Mouse (Mus musculus) testis, postnatal 14 days (tissue): Measurements from ENCODE around the gene Amn.
A peak's percentile ranks its signal among the peaks of the same experiment; 100 is the strongest.

Experiments
- DNase-seq: peaks from one replicate; pipeline ENCODE4 v3.0.0; 2021; ENCODE audit warnings: low spot score

The Amn gene

DNA sequence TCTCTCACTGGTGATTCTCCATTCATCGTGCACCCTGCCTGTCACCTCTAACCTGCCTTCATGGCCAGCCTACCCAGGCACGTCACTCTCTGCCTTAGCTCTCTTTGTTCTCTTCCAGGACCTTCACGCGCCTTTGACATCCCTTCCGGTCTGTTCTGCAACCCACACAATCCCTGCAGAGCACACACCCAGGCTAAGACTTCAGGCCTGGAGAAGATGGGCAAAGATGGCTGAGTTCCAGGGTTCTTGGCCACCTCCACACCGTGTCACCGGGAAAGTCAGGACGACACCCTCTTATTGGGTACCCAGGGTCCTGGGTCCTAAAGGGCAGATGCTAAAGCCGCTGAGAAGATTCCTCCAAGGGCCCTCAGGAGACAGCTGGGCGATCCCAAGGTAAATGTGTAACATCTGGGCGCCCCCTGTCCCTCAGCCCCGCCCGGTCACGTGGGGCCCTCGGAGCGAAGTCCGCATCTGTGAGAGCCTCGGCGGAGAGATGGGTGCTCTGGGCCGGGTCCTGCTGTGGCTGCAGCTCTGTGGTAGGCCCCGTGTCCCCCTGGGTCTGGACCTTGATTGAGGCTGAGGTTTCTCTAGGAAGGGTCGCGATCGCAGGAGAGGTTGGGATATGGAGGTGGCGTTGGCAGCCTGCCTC is at the start of gene Amn:
Gene Amn (plus strand): TSS at position 467 of the 649 bp plus-strand sequence.
- DNase-seq: no peak

DNA sequence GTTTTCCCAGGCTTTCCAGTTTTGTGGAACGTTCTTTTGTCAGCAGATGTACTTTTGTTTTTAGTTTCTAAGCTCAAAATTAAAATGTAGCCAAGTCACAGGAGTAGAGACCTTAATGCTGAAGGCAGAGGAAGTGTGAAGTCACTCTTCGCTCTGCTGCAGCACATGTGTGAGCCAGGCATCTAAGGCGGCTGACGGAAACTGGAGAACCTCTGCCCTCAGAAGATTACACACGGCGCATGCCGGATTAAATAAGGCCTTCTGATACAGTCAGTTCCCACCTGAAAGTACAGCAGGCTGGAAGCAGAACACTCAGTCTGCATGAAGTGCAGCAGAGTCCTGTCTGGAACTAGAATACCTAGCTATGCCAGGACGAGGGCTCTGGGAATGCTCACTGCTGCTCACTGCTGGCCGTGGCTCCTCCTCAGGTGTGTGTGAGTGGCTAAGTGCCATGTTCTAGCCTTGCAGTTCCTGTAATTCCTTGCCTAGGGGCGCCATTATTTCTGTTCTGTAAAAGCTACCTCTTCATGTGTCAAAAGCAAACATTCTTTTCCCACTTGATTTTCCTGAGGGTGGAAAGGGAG is 45.6 kb upstream of the Amn start:
- DNase-seq: no peak

DNA sequence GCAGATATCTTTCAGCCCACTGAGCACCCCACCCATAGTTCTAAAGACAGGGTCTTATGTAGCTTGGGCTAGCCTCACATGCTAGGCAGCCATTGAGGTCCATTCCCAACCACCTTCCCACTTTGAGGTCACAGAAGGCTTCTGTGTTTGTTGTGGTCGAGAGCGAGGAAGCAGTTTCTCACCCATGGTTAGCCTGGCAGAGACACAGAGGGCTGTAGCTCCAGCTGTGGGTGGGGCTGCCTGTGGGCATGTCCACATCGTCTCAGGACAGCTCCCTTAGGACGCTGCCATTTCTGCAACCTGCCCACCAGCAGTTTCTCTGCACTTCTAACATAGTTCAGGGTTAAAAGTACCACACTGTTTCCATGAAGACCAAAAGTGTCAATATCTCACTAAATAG is 43.5 kb upstream of the Amn start:
- DNase-seq: no peak

DNA sequence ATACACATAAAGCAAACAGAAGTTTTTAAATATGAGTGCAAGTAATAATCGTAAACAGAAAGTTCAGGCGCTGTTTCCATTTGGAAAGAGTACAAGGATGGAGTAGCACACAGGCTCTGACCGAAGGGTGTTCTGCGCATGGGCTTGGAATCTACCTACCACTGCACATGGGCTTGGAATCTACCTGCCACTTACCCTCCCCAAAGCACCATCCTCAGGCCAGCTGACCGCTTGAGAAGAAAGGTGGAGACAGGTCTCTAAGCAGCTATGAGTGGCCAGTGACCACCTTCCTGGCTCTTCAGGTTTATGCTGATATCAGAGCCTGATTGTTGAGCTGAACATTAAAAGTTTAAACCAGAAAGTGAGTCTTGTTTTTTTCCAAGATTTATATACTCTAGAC is 42.4 kb upstream of the Amn start:
- no peak for DNase-seq

DNA sequence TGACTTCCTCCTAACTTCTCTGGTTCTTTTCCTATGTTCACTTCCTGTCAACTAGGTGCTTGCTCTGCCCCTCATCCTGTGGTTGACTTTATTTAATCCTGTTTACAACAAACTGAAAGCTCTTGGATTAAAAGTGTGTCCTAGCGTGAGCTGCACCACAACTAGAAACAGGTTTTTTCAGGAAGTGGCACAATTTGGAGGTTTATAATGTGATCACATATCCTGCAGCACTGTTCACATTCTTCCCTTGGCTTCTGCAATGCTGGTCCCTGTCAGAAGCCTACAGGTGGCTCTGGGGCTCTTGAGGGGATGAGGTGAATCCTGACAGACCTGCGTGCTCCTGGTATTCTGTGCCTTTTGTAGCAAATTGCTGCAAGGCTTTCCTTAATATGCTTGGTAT is 40.1 kb upstream of the Amn start:
- no peak for DNase-seq

DNA sequence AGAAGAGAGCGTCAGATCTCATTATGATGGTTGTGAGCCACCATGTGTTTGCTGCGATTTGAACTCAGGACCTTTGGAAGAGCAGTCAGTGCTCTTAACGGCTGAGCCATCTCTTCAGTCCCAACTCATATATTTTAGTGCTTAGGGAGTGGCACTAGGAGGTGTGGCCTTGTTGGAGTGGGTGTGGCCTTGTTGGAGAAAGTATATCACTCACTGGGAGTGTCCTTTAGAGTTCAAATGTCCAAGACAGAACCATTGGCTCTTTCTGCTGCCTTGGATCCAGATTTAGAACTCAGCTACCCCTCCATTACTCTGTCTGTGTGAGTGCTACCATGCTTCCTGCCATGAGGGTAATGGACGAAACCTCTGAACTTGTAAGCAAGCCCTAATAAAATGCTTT is 37.1 kb upstream of the Amn start:
- no peak for DNase-seq

DNA sequence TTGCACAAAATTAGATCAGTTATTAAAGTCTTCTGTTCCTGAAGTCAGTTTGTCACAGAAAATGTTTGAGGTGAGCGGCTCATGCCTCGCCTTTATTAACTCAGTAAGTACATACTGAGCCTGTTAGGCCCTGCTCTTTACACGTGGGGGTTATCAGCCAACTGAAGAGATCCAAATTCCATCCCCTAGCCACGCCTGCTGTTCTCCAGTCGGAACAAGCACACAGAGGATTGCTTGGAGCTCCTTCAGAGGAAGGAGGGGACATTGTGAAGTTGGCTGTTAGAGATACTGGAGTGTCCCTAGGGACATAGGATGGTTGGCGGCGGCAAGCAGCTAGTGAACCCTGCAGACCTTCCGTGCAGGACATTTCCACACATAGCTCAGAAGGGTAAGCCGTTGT is 36.5 kb upstream of the Amn start:
- DNase-seq: peak; percentile 37

DNA sequence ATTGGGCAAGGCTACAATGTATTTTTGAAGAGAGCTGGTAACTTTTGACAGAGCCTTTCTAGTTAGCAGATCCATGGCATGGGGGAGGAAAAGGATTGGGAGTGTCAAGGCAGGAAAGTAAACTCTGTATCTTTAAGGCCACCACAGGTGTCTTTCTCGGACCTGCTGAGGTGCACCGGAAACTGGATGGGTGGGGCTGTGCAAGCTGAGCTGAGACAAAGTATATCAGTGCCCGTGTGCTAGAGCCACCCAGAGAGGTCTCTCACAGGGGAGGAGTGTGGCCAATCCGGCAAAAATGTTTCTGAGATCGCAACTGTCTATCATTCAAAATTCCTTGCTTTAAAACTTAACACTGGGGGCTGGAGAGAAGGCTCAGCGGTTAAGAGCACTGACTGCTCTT is 35.3 kb upstream of the Amn start:
- peak; percentile 62 for DNase-seq

DNA sequence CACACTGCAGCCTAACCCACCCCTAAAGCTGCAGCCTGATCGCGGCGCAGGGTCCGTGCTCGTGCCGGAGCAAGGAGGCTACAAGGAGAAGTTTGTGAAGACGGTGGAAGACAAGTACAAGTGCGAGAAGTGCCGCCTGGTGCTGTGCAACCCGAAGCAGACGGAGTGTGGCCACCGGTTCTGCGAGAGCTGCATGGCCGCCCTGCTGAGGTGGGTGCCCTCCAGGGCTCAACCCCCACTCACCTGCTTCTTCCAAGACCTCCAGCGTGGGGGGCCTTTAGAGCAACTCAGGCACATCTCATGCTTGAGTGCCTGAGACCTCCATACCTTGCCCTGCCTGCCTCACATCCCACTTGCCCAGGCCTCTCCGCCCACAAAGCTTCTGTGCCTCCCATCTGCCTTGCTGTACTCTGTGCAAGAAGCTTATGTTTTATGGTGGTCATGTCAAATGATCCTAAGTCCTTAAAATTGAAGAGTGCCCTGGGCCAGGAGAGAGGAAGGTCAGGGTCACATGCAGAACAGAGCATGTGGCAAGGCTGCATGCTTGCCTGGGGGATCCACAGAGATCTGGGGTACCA is 33.2 kb upstream of the Amn start:
- no peak for DNase-seq

DNA sequence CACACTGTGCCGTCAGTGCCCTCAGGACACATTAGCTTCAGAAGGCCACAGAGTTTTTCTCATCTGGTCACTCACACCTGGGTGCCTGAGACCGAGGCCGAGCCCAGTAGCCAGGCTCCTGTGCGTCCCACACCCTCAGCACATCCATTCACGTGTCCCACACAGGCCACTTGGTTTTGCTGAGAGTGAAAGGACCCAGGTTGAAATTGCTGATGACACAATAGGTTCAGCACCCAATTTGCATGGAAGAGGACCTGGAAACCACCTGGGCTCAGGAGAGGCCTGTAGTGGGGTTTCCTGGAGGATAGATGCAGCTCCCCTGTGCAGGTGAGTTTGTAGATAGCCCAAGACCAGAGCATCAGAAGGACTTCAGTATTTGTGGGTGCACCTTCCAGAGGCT is 32.5 kb upstream of the Amn start:
- DNase-seq: no peak

DNA sequence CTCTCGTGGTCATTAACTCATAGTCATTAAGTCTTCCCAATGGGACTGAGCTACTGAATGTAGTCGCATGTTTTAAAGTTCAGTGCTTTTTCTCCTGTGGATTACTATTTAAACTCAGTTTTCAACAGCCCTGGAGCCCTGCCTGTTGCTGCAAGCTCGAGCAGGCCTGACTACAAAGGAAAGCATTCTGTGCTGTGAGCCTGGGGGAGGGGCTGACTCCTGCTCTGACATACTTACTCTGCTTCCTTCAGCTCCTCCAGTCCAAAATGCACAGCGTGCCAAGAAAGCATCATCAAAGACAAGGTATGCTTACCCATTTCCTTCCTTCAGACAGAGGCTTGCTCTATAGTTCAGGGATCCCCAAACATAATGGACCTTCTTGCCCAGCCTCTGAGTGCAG is 32.1 kb upstream of the Amn start:
- DNase-seq: no peak

DNA sequence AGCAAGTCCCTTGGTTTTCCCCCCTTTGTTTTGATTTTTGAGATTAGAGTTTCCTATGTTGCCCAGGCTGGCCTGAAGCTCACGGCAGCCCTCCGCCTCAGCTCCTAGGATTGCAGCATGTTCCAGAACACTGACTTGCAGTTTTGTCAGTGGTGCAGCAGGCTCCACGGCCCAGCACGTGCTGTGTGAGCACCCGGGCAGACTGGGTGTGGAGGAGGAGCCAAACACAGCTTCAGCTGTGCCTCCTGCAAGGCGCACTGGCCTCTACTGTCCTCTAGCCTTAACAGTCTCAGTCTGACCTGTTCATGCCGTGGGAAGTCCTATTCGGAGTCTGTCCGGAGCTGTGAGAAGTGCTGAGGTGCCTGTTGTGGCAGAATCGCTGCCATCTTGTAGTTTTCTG is 31.0 kb upstream of the Amn start:
- no peak for DNase-seq

DNA sequence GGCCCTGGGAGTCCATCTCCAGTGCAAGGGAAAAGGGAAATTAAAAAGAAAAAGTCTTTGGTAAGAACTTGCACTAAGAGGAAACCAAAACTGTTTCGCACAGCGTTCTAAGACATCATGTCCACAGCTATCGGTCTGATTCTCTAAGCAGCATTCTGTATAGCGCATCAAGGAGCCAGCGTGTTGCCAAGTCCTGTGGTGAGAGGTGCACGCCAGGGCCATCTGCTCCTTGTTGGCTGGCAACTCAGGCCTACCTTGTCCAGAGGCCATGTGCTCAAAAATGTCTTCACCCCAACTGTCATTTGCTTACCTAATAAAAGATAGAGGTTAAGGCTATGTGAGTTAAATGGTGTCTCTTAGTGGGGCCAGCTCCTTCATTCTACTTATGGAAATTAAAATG is 29.0 kb upstream of the Amn start:
- DNase-seq: no peak

DNA sequence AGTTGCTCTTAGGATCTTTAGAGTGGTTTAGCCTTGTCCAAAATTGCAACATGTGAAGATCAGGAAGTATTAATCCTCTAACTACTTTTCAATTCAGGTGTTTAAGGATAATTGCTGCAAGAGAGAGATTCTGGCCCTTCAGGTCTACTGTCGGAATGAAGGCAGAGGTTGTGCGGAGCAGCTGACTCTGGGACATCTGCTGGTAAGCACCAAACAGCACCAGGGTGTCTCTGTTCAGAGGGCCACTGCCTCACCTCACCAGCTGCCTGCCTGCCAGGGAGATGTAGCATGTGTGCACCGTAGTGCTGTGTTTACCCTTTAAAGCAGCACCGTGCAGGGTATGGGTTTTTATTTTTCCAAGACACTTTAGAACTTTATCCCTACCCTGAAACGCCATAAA is 28.5 kb upstream of the Amn start:
- DNase-seq: no peak

DNA sequence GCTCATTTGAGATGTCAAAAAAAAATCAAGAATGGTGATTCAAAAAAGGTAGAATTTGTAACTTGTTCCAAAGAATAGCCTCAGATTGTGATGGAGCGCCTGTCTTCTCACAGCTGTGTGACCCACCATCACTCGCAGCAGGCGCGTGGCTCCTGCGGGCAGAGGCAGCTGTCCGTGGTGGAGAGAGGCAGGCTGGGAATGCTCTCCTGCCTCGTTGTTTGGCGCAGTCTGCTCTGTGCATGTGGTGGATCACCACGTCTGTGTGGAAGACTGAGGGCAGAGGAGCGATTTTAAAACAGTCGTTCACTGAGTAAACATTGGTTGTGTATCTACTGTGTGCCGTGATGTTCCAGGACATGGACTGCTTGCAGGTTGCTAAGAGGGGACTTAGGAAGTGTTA is 27.2 kb upstream of the Amn start:
- no peak for DNase-seq

DNA sequence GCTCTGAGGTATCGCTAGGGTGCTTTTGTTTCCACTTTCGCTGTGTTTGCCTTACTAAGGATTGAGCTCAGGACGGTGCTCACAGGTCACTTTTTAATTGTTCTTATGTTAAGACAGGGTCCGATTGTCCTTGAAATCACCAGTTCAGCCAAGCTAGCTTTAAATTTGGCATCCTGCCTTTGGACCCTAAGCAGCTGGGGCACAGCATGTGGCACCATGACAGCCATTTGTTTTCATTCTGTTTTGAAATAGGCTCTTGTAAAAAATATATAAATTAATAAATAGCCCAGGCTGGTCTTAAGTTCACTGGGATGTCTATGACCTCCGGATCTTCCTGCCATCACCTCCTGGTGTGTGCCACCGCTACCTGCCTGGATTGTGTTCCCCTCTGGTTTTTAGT is 25.8 kb upstream of the Amn start:
- no peak for DNase-seq

DNA sequence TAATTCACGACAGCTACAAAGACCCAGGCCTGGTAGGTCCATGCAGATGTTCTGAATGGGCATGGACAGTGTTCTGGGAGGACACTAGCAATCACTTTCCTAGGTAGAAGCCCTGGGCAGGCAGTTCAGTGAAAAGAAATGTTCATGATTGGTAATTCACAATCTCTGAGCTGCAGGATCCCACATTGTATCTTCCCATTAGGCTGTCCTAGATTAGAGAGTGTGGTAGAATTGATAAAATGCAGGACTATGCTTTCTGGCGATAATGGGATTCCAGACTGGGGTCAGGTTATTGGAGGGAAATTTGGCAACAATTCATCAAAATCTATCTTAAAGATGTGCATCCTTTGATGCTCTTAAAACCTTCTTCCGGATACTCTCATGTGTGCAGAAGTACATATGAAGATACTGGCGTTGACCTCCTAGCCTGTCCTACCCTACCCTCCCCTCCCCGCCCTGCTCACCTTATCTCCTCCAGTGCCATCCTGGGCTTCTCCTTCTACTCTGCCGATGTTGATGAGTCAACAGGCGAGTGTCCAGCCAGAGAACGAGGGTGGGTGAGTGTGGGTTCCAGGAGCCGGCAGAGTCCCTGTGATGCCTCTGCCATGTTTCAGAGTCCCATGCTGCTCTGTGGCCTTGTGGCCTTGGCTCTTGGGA is 24.0 kb upstream of the Amn start:
- DNase-seq: no peak

DNA sequence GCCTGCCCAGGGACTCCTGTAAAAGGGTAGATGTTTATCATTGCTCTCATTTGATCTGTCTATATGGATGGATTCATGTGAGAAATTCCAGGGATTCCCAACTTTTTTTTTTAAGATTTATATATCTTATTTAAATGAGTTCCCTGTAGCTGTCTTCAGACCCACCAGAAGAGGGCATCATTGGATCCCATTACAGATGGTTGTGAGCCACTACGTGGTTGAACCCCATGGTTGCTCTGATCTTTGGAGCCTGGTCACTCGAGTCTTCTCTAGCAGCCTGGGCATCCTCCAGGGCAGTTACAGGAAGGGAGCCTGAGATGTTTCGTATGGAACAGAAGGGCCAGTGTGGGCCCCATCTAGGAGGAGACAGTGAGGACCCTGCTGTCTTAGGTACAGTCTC is 21.8 kb upstream of the Amn start:
- no peak for DNase-seq

DNA sequence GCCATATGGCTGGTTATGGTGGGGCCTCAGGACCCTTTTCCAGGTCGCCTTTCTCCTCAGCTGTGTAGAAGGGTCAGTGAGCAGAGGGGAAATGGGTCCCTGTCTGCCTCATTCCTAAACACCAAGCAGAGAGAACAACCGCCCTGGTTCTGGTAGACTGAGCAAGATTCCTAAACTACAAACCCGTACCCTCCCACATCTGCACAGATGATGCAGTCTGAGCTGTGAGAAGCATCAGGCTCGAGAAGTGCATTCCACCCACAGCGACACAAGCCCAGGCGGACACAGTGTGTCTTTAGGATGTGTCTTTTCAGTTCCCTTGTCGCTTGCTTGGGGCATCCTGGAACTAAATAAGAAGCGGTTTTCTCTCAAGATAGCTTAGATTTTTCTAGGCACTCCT is 20.8 kb upstream of the Amn start:
- no peak for DNase-seq

DNA sequence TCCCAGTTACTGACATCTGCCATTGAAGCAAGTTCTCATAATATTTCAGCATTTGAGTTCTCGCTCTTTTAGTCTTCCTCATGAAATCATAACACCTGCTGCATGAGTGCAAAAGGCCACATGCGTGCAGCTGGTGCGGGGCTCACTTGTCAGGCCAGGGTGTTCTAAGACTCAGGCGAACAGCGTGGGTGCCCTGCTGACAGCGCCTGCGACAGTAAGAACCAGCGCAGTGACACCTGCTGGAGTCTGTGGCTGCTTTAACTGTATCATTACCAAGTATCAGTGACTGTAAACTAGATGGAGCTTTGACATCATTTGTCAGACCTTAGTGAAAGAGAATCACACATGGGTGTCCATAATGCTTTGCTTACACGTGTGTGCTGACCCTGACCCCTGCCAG is 19.7 kb upstream of the Amn start:
- DNase-seq: no peak

DNA sequence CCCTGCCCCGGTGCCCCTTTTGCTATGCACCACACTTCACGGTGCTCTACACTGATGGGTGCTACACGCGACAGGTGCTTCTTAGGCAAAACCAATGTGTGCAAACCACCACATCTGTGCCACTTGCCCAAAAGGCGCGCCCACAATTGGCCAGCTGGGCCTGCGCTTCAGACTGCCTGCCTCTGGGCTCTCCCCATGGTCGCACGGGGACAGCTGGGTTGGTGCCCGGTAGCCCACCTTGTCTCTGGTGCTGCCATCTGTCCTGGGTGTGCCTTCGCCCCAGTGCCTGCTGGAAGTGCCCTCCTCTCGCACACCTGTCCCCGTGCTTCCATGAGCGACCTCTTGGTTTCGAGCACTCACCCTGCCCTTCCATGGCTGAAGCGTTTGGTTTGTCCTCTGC is 7.2 kb upstream of the Amn start:
- no peak for DNase-seq

DNA sequence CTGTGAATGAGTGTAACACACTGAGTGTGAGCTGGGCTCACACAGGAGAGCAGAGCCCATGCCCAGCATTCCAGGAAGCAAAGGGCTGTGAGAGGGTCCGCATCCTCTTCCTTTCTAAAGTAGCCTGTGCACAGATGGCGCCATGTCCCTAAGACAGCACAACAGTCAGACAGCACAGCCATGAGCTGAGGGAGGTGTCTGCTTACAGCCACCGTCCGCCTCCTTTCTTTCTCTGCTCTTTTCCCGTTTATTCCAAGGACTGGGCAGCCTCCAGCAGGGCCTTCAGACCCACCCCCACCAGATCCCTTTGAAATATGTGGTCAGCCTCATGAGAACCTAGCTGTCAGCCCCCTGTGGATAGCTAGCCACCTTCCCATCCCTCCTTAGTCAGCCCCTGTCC is 5.7 kb upstream of the Amn start:
- no peak for DNase-seq

DNA sequence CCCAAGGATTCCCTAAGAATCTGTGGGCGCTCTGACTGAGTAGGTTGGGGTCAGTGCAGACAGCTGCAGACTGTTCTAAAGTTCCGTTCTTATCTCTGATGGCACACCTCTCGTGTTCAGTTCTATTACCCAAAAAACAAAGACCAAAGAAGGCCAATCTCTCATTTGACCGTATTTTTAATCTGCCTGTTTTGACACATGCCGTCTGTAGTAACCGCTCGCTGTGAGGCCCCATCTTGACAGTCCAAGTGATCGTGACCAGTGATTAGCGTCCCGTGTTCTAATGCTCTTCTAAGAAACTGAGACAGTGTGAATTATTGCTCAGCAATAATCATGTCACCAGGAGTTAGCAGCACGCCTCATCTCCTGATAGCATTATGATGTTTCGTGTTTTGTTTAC is 4.3 kb upstream of the Amn start:
- no peak for DNase-seq
